Mouse (Mus musculus) myocyte (in vitro differentiated cells): ENCODE data around the gene Myo5c.

Source experiments
- E2F4 ChIP-seq: IDR thresholded peaks from one replicate; pipeline ENCODE4 v1.6.1; 2011; ENCODE audit warnings: mild to moderate bottlenecking, control low read depth, moderate library complexity; ENCODE audit not compliant: insufficient read depth
- MYOD1 ChIP-seq, 3 experiments: IDR thresholded peaks; one replicate each; pipeline ENCODE4 v1.6.1; 2011; ENCODE audit warnings: control low read depth in 2 of 3, low read depth in 2 of 3, mild to moderate bottlenecking in 2 of 3, moderate library complexity in 1 of 3; ENCODE audit not compliant: insufficient read length in 2 of 3, control insufficient read depth in 1 of 3
- POLR2A ChIP-seq: IDR thresholded peaks from one replicate; pipeline ENCODE4 v1.6.1; 2011; ENCODE audit warnings: low read depth, mild to moderate bottlenecking, control low read depth, moderate library complexity; ENCODE audit not compliant: insufficient read length
- POLR2AphosphoS2 ChIP-seq: IDR thresholded peaks from one replicate; pipeline ENCODE4 v1.6.1; 2011; ENCODE audit warnings: low read depth, control low read depth; ENCODE audit not compliant: insufficient read length
- TCF12 ChIP-seq: IDR thresholded peaks from one replicate; pipeline ENCODE4 v1.6.1; 2011; ENCODE audit warnings: mild to moderate bottlenecking, control low read depth; ENCODE audit not compliant: poor library complexity, insufficient read depth, severe bottlenecking
- USF1 ChIP-seq: IDR thresholded peaks from one replicate; pipeline ENCODE4 v1.6.1; 2011; ENCODE audit warnings: low read depth, mild to moderate bottlenecking, control low read depth, moderate library complexity

DNA sequence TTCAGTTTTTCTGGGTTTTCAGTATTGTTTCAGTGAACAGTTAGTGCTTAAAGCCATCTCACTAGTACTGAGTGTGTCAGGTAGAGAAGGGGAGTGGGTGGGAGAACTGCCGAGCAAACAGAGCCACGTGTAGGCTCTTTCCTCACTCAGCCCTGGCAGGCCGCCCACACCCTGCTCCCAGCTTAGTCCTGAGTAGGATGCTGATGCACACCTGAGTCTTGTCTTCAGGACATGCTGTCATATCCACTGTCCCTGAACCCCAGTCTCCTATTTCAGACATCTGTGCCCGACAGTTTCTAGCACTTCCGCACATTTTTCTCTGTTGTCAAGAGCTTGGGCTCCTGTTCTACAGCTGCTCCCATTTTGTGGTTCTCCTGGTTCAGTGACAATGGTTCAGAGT, 11.9 kb upstream of the Myo5c start:
- TF ChIP-seq POLR2A (no peak), TCF12 (no peak), POLR2AphosphoS2 (no peak), MYOD1 (IDR thresholded peaks at IDR 0.05; ENCODE audit: control insufficient read depth in 1 of 3, insufficient read length in 2 of 3, low read depth in 2 of 3) (no peak), E2F4 (no peak), USF1 (no peak)
